In genomic region chr19:46309651-46310305, GRCm38 (mm10) we compare ENCODE assay signal across 9 mouse cellular contexts. TPM values are rescaled to one million over a fixed set of nuclear protein-coding genes. Genes with fewer than 3 reads are reported as not detected.
DNase-seq lines count a peak whose midpoint lies in the region; ATAC-seq lines count a peak whose summit lies in the region.
"Had no signal": no experiment of that assay in that cellular context is flagged by ENCODE, and none has a peak within 500 bp of the region (broad histone marks: within the 10 kb centered on the region; RNA-seq: fewer than 3 reads in every experiment).

No protein-coding gene starts in this region.

- peaks cover 55% of the 10 kb centered on the region for H3K27me3 ChIP-seq in liver, embryonic 12.5 days (replicated peaks)

- no peak overlapping the region for H3K9ac ChIP-seq in liver, embryonic 12.5 days

- peaks cover 65% of the 10 kb centered on the region for H3K4me1 ChIP-seq in liver, embryonic 12.5 days

- H3K4me2 ChIP-seq in liver, embryonic 12.5 days = no peak overlapping the region

- DNase-seq in adrenal gland, adult 2 months = peak; percentile 7
- no peak for DNase-seq in adrenal gland, postnatal 10 days
- peak; percentile 10 for DNase-seq in layer of hippocampus, adult 11-12 months (ENCODE audit: low spot score)
- DNase-seq in layer of hippocampus, adult 9-11 months = no peak
- DNase-seq in right cerebral cortex, postnatal 25 days = peak; percentile 7
- no peak for DNase-seq in right cerebral cortex, postnatal 4 days

- H3K36me3 ChIP-seq in liver, embryonic 12.5 days = peaks cover 45% of the 10 kb centered on the region

- 78% methylated on average over 21 of the region's 21 CpGs for WGBS in liver, embryonic 12.5 days (ENCODE audit: insufficient replicate concordance)

- peak overlapping the region; percentile 1; the same call in 1 of the 2 replicates for H3K27ac ChIP-seq in liver, embryonic 12.5 days
- H3K27ac ChIP-seq: embryonic facial prominence, embryonic 15.5 days had no signal

- ATAC-seq in liver, embryonic 12.5 days = no peak
- ATAC-seq in megakaryocyte-erythroid progenitor cell, adult 5-6 weeks (replicated peaks; ENCODE audit: low FRiP score, low TSS enrichment, poor library complexity, severe bottlenecking) = no peak

- H3K9me3 ChIP-seq in liver, embryonic 12.5 days (replicated peaks) = no peaks in the 10 kb centered on the region
- H3K9me3 ChIP-seq: embryonic facial prominence, embryonic 15.5 days had no signal

- H3K4me3 ChIP-seq in liver, embryonic 12.5 days = no peak overlapping the region

RNA-seq across cellular contexts. Expression of gene Nfkb2, which starts 5.7 kb away (rescaled TPM):
- 10 to 100 TPM; 34.9 to 44.3 TPM for total RNA-seq in adrenal gland, adult 2 months (2021)
- 65.7 and 80.9 TPM in 2 replicates for polyA plus RNA-seq in adrenal gland, adult 2 months (2012; rRNA removed)
- total RNA-seq in adrenal gland, postnatal 10 days (2021) = 10 to 100 TPM; 20.8 to 24.2 TPM
- polyA plus RNA-seq in liver, embryonic 12.5 days (2016; fragmentation: Nextera tagmentation; extraction: Ambion mirVana) = 5.6 and 6.1 TPM in 2 replicates
- total RNA-seq in megakaryocyte-erythroid progenitor cell, adult 5-6 weeks (2014; fragmentation: Nextera tagmentation) = 2.8 and 5.6 TPM in 2 replicates
- 4.9 and 6.1 TPM in 2 replicates for total RNA-seq in megakaryocyte-erythroid progenitor cell, adult 5-6 weeks (2017)

RNA-seq across cellular contexts. Expression of gene Psd, which starts 17.2 kb away (rescaled TPM):
- 1 to 10 TPM; 7.3 to 7.9 TPM for total RNA-seq in adrenal gland, adult 2 months (2021)
- 13.7 and 18.1 TPM in 2 replicates for polyA plus RNA-seq in adrenal gland, adult 2 months (2012; rRNA removed)
- 10 to 100 TPM in 1 of 2 experiments, 1 to 10 TPM in 1; 8.2 to 11.9 TPM for total RNA-seq in adrenal gland, postnatal 10 days (2021)
- polyA plus RNA-seq in liver, embryonic 12.5 days (2016; fragmentation: Nextera tagmentation; extraction: Ambion mirVana) = 10.7 and 11.3 TPM in 2 replicates
- 3.4 and 7.1 TPM in 2 replicates for total RNA-seq in megakaryocyte-erythroid progenitor cell, adult 5-6 weeks (2014; fragmentation: Nextera tagmentation)
- total RNA-seq in megakaryocyte-erythroid progenitor cell, adult 5-6 weeks (2017) = 0.99 TPM in 1 of 2 replicates, not detected in the other

RNA-seq across cellular contexts. Expression of gene Fbxl15, which starts 18.2 kb away (rescaled TPM):
- total RNA-seq in adrenal gland, adult 2 months (2021) = 10 to 100 TPM in 1 of 2 experiments, 1 to 10 TPM in 1; 6.7 to 12.1 TPM
- polyA plus RNA-seq in adrenal gland, adult 2 months (2012; rRNA removed) = 41.6 and 60.3 TPM in 2 replicates
- 10 to 100 TPM in 1 of 2 experiments, 1 to 10 TPM in 1; 8.9 to 10.5 TPM for total RNA-seq in adrenal gland, postnatal 10 days (2021)
- 13.4 and 13.5 TPM in 2 replicates for polyA plus RNA-seq in liver, embryonic 12.5 days (2016; fragmentation: Nextera tagmentation; extraction: Ambion mirVana)
- total RNA-seq in megakaryocyte-erythroid progenitor cell, adult 5-6 weeks (2014; fragmentation: Nextera tagmentation) = 4.7 TPM in 1 of 2 replicates, not detected in the other
- 0.42 and 2.5 TPM in 2 replicates for total RNA-seq in megakaryocyte-erythroid progenitor cell, adult 5-6 weeks (2017)

RNA-seq across cellular contexts. Expression of gene Cuedc2, which starts 28.7 kb away (rescaled TPM):
- total RNA-seq in adrenal gland, adult 2 months (2021) = 10 to 100 TPM; 72.2 to 87.7 TPM
- 41.3 and 42.5 TPM in 2 replicates for polyA plus RNA-seq in adrenal gland, adult 2 months (2012; rRNA removed)
- total RNA-seq in adrenal gland, postnatal 10 days (2021) = 10 to 100 TPM; 78.9 to 90.4 TPM
- polyA plus RNA-seq in liver, embryonic 12.5 days (2016; fragmentation: Nextera tagmentation; extraction: Ambion mirVana) = 97.6 and 99.1 TPM in 2 replicates
- 58.5 and 61.2 TPM in 2 replicates for total RNA-seq in megakaryocyte-erythroid progenitor cell, adult 5-6 weeks (2014; fragmentation: Nextera tagmentation)
- 100 and 121 TPM in 2 replicates for total RNA-seq in megakaryocyte-erythroid progenitor cell, adult 5-6 weeks (2017)

RNA-seq across cellular contexts. Expression of gene Mfsd13a, which starts 31.1 kb away (rescaled TPM):
- 1 to 10 TPM; 7.3 to 9.6 TPM for total RNA-seq in adrenal gland, adult 2 months (2021)
- polyA plus RNA-seq in adrenal gland, adult 2 months (2012; rRNA removed) = 43.2 and 63.5 TPM in 2 replicates
- 1 to 10 TPM; 4.6 to 7.4 TPM for total RNA-seq in adrenal gland, postnatal 10 days (2021)
- polyA plus RNA-seq in liver, embryonic 12.5 days (2016; fragmentation: Nextera tagmentation; extraction: Ambion mirVana) = 13.2 and 14.5 TPM in 2 replicates
- total RNA-seq in megakaryocyte-erythroid progenitor cell, adult 5-6 weeks (2014; fragmentation: Nextera tagmentation) = 15.0 and 16.5 TPM in 2 replicates
- total RNA-seq in megakaryocyte-erythroid progenitor cell, adult 5-6 weeks (2017) = 1.3 and 1.7 TPM in 2 replicates

Comparison
In these comparisons a context has a peak if more than half of its experiments do, and no peak if none do; other contexts are left out.
1. DNase-seq: peak in adrenal gland, adult 2 months (single experiment), layer of hippocampus, adult 11-12 months (single experiment) and right cerebral cortex, postnatal 25 days (single experiment); none in adrenal gland, postnatal 10 days (single experiment), layer of hippocampus, adult 9-11 months (single experiment) and right cerebral cortex, postnatal 4 days (single experiment).